Mouse (Mus musculus) lung, embryonic 15.5 days (tissue): ENCODE measurements around the gene Spry1. TPM values are rescaled to one million over a fixed set of nuclear protein-coding genes. Genes with fewer than 3 reads are reported as not detected.

Experiments used
- ATAC-seq: fragments of 200-750 bp; cut with Nextera tagmentation; 2 replicates; pipeline ENCODE4 v1.8.0; 2017; ENCODE audit warnings: moderate number of reproducible peaks, borderline replicate concordance; ENCODE audit not compliant: low FRiP score, low TSS enrichment; ENCODE audit errors: extremely low read depth
- H3K27ac ChIP-seq: fragments of 300-500 bp; sonication (generic); 2 replicates; pipeline ENCODE4 v1.5.1; 2015; ENCODE audit warnings: moderate library complexity, mild to moderate bottlenecking, inconsistent platforms
- H3K27me3 ChIP-seq: fragments of 300-500 bp; sonication (generic); 2 replicates; pipeline ENCODE4 v1.6.1; 2015; ENCODE audit warnings: inconsistent platforms
- H3K36me3 ChIP-seq: fragments of 300-500 bp; sonication (generic); 2 replicates; pipeline ENCODE4 v1.6.1; 2015; ENCODE audit warnings: inconsistent platforms
- H3K4me1 ChIP-seq: fragments of 300-500 bp; sonication (generic); 2 replicates; pipeline ENCODE4 v1.6.1; 2015; ENCODE audit warnings: inconsistent platforms
- H3K4me2 ChIP-seq: fragments of 300-500 bp; sonication (generic); 2 replicates; pipeline ENCODE4 v1.6.1; 2015; ENCODE audit warnings: inconsistent platforms, mild to moderate bottlenecking, moderate library complexity
- H3K4me3 ChIP-seq: fragments of 300-500 bp; sonication (generic); 2 replicates; pipeline ENCODE4 v1.5.1; 2015; ENCODE audit warnings: mild to moderate bottlenecking, inconsistent platforms
- H3K9ac ChIP-seq: fragments of 300-500 bp; sonication (generic); 2 replicates; pipeline ENCODE4 v1.6.1; 2015; ENCODE audit warnings: inconsistent platforms
- H3K9me3 ChIP-seq: fragments of 300-500 bp; sonication (generic); 2 replicates; pipeline ENCODE4 v1.6.1; 2016; ENCODE audit warnings: inconsistent platforms
- WGBS: fragments of 180-500 bp; shearing (Covaris S2); methylation state at CpG from one replicate; pipeline ENCODE4 v1.1.7; 2015; 5-methylcytosine and 5-hydroxymethylcytosine counted together
- polyA plus RNA-seq: library from polyadenylated mRNA; unstranded; fragments of >200 nt; fragmentation: Nextera tagmentation; extraction: Ambion mirVana; gene quantifications from 2 replicates; pipeline ENCODE4 v1.2.1, GENCODE M21; 2015

The Spry1 gene
- polyA plus RNA-seq, 1 experiment from 2014 or later, result 15.8 TPM

DNA sequence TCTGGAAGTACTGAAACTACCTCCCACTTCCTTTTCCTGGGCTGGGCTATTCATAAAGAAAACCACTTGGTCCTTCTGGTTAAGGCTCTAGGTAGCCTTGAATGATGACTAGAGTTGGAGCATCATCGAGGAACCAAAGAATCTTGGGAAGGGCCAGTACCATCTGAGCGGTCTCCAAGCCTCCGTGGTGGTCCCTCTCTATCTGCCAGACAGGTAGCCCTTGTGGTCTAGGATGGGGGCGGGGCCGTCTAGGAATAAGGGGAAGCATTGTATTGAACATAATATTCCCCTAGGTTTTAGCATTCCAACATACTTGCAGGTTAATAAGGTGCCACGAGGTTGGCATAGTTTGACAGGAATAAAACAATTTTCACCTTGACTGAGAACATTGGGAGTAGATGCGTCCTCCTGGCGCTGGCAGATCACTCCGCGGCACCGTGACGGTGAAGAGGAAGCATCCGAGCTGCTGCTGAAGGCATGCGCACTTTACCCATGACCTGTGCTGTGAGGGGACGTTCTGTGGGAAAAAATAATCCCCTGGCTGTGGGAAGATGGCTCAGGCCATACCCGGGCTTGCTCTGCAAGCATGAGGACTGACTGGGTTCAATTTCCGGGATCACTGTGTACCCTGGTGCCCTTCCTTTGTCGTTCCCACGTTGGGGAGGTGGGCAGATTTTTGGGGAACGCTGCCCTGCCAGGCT, 16.3 kb downstream of the Spry1 start:
- no peaks in the 10 kb centered on the region for H3K36me3 ChIP-seq
- 18% methylated on average over 20 of the region's 20 CpGs for WGBS
- H3K9me3 ChIP-seq, result no peaks in the 10 kb centered on the region
- H3K27ac ChIP-seq, result peak overlapping the region; percentile 45
- ATAC-seq, result no peak
- H3K4me1 ChIP-seq, result peaks cover 40% of the 10 kb centered on the region
- H3K4me3 ChIP-seq, result peak overlapping the region; percentile 4; the same call in 1 of the 2 replicates
- no peak overlapping the region for H3K9ac ChIP-seq
- peak overlapping the region; percentile 34 for H3K4me2 ChIP-seq
- peaks cover 15% of the 10 kb centered on the region; the same call in 1 of the 2 replicates for H3K27me3 ChIP-seq

DNA sequence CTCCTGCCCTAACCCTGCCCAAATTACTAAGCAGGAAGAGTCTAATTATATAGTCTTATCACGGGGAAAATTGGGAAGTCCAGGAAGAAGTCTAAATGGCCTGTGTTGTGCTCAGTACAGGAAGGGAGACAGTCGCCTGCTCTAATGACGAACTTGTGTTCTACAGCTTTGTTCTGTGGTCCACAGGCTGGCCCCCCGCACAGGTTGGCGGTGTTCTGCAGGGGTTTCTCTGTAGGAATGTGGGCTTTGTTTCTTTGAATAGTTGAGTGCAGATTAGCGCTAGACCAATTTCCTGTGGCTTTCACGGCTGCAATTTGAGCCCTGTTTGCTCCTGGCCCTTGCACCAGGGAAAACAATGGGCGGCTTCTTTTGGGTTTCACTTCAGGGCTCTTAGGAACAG, 17.3 kb downstream of the Spry1 start:
- Histone ChIP-seq H3K9ac (no peak overlapping the region), H3K9me3 (no peaks in the 10 kb centered on the region), H3K27ac (peak overlapping the region; percentile 69), H3K4me2 (peak overlapping the region; percentile 29), H3K4me1 (peaks cover 35% of the 10 kb centered on the region), H3K27me3 (peaks cover 15% of the 10 kb centered on the region; the same call in 1 of the 2 replicates), H3K36me3 (no peaks in the 10 kb centered on the region), H3K4me3 (no peak overlapping the region)
- peak; percentile 39; the same call in 1 of the 2 replicates for ATAC-seq
- 5% methylated on average over 8 of the region's 8 CpGs for WGBS

DNA sequence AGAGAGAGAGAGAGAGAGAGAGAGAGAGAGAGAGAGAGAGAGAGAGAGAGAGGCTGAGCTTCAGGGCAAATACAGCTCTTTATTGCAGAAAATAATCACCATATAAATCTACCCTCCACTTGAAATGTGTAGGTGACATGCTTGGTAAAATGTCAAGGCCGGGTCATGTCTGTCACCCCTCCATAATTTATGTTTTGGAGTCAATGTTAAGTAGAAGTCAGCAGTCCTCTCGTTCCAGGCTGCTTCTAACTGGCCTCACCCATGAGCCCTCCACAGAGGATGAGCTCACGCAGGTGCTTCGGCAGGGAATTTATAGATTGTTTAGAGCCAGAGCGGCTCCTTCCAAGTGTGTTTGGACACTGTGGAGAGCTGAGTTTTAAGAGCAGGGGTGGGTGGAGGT, 18.4 kb downstream of the Spry1 start:
- Histone ChIP-seq H3K9me3 (no peaks in the 10 kb centered on the region), H3K27me3 (peaks cover 15% of the 10 kb centered on the region; the same call in 1 of the 2 replicates), H3K4me1 (peaks cover 33% of the 10 kb centered on the region), H3K27ac (no peak overlapping the region; the same call in 1 of the 2 replicates), H3K9ac (no peak overlapping the region), H3K4me3 (no peak overlapping the region), H3K36me3 (no peaks in the 10 kb centered on the region), H3K4me2 (no peak overlapping the region)
- no peak for ATAC-seq
- 24% methylated on average over 5 of the region's 5 CpGs for WGBS

DNA sequence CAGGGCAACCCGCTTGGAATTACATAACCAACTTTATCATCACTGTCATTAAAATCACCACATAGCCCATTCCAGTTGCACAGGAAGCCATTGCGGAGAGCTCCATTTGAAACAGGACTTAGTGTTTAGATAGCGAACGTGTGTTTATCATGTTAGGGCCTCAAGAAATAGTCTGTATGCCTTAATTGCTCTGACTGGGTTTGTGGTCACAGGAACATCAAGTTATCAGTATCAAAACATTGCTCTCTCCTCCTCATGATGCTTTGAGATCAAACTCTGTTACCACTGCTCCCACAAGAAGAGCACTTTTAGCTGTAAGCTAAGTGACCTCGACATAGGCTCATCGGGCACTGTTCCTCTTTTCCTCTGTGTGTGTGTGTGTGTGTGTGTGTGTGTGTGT, 19.9 kb downstream of the Spry1 start:
- peaks cover 15% of the 10 kb centered on the region; the same call in 1 of the 2 replicates for H3K27me3 ChIP-seq

DNA sequence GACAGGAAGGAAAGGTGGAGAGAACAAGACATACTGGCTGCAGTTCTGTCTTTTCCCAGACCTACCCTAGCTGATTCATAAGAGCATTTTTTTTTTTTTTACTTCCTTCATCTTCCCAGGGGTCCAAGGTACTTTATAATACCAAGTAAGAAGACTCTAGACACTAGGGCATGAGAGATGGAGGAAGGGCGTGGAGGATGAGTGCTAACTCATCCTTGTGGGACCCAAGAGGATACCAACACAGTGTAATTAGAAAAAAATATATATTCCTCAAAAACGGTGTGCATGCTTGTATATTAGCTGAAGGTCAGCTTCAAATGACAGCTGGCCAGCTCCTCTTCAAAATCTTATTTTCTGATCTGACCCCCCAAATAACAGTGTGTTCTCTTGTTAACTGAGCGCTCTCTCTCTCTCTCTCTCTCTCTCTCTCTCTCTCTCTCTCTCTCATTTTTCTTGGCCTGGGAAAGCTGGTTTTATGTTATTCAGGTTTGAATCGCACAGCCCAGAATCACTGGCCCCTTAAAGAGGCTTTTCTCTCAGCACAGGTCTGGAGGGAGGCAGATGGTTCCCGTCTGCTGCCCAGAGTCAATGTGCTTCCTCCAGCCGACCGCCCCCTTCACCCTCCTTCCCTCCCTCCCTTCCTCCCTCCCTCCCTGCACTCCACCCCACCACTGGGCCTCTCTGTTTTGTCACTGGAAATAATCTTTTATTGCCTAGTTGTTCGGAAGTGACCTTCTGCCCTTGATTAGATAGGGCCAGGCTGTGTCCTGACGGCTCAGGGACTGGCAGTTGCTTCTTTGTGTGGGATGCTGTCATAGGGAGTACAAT, 26.8 kb downstream of the Spry1 start:
- H3K9me3 ChIP-seq, result 0 out of 2 replicates have a peak, but pooled peaks cover 5% of the 10 kb centered on the region
- H3K4me3 ChIP-seq, result no peak overlapping the region
- no peaks in the 10 kb centered on the region for H3K27me3 ChIP-seq
- WGBS, result 18% methylated on average over 9 of the region's 9 CpGs
- H3K27ac ChIP-seq, result no peak overlapping the region
- H3K9ac ChIP-seq, result no peak overlapping the region
- H3K4me2 ChIP-seq, result no peak overlapping the region
- no peaks in the 10 kb centered on the region for H3K36me3 ChIP-seq
- H3K4me1 ChIP-seq, result peaks cover 17% of the 10 kb centered on the region
- peak; percentile 87 for ATAC-seq

More for the DNA sequence above, 19.9 kb downstream of the Spry1 start:
- H3K4me2 ChIP-seq, result no peak overlapping the region
- no peak for ATAC-seq
- H3K4me3 ChIP-seq, result no peak overlapping the region
- 30% methylated on average over 6 of the region's 6 CpGs for WGBS
- peaks cover 19% of the 10 kb centered on the region for H3K4me1 ChIP-seq
- no peak overlapping the region for H3K9ac ChIP-seq
- no peaks in the 10 kb centered on the region for H3K9me3 ChIP-seq
- no peak overlapping the region for H3K27ac ChIP-seq
- H3K36me3 ChIP-seq, result no peaks in the 10 kb centered on the region

DNA sequence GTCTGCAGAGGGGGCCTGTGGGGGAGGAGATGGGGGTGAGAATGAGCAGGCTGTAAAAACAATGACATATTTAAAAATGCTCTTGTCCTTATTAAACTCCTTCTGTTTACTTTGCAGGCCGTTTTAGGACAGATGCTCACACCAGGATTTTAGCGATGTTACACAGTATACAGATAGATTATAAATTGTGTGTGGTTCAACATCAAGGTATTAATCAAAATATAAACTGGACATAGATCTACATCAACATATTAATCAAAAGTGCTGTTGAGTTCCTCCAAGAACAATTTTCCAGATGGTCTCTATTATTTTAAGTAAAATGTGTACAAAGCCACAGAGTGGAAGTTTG, 27.3 kb downstream of the Spry1 start:
- 15% methylated on average over 2 of the region's 2 CpGs for WGBS
- H3K4me1 ChIP-seq, result peaks cover 17% of the 10 kb centered on the region
- no peak for ATAC-seq
- no peak overlapping the region for H3K9ac ChIP-seq
- H3K4me2 ChIP-seq, result no peak overlapping the region
- H3K27ac ChIP-seq, result no peak overlapping the region
- H3K4me3 ChIP-seq, result no peak overlapping the region
- H3K36me3 ChIP-seq, result no peaks in the 10 kb centered on the region
- 0 out of 2 replicates have a peak, but pooled peaks cover 5% of the 10 kb centered on the region for H3K9me3 ChIP-seq
- 0 out of 2 replicates have a peak, but pooled peaks cover under 1% of the 10 kb centered on the region for H3K27me3 ChIP-seq

DNA sequence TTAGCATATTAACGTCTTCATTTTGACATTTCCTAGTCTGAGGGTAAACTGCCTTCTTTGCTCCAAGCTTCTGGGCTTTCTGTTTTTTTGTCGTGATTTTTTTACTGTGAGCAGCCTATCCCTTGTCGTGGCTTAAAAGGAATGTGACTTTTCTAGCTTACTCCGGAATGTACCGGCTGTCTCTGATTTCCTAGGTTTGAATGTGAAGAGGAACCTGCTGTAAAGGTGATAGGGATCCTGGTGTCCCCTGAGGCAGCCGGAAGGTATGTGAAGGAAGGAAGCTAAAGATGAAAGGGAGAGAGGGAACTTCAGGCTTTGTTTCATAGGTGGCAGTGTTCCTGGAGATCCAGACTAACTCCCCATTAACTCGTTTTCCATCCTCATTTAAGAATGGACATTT, 28.0 kb downstream of the Spry1 start:
- Histone ChIP-seq H3K4me1 (peaks cover 17% of the 10 kb centered on the region), H3K9me3 (0 out of 2 replicates have a peak, but pooled peaks cover 5% of the 10 kb centered on the region), H3K4me2 (no peak overlapping the region), H3K27ac (no peak overlapping the region), H3K36me3 (no peaks in the 10 kb centered on the region), H3K27me3 (0 out of 2 replicates have a peak, but pooled peaks cover 6% of the 10 kb centered on the region), H3K4me3 (no peak overlapping the region), H3K9ac (no peak overlapping the region)
- 33% methylated on average over 7 of the region's 7 CpGs for WGBS
- ATAC-seq, result no peak

DNA sequence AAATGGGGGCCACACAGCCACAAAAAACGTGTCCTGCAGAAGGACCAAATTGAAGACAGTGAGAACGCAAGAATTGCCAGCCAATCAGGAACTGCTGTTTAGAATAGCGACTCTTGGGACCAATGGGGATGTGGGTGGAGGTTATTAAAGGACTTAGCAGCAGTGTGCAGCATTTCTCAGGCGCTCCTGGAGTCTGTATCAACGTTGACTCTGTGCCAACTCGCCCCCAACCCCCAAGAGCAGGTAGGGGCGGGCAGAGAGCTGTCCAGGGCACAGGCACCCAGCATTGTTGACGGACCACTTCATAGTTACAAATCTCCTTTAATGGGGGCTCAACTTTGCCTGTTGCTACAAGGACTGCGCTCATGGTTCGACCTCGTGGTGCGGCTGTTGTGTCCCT, 28.9 kb downstream of the Spry1 start:
- Histone ChIP-seq H3K4me1 (peaks cover 20% of the 10 kb centered on the region), H3K9me3 (0 out of 2 replicates have a peak, but pooled peaks cover 5% of the 10 kb centered on the region), H3K4me3 (no peak overlapping the region), H3K4me2 (no peak overlapping the region), H3K27ac (no peak overlapping the region), H3K9ac (no peak overlapping the region), H3K36me3 (no peaks in the 10 kb centered on the region), H3K27me3 (0 out of 2 replicates have a peak, but pooled peaks cover 9% of the 10 kb centered on the region)
- no peak for ATAC-seq
- WGBS, result 85% methylated on average over 12 of the region's 12 CpGs

DNA sequence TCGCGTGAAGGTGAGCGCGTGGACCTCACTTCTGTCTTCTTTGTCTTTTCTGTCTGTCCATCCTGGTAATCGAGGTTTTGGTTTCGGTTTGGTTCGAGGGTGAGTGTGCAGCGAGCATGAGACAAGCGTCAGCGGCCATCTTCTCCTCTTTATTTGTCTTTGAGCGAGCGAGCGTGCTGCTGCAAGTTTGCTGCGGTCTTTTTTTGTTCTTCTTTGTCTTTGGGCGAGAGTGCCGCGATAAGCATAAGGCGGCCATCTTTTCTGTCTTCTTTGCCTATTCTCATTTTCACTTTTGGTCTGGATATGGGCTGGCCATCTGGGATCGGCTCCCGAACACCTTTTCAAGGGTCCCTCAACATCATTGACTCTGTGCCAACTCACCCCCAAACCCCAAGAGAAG, 29.4 kb downstream of the Spry1 start:
- 96% methylated on average over 20 of the region's 20 CpGs for WGBS
- Histone ChIP-seq H3K9me3 (0 out of 2 replicates have a peak, but pooled peaks cover 5% of the 10 kb centered on the region), H3K36me3 (no peaks in the 10 kb centered on the region), H3K9ac (no peak overlapping the region), H3K4me1 (peaks cover 25% of the 10 kb centered on the region), H3K4me2 (no peak overlapping the region), H3K4me3 (no peak overlapping the region), H3K27ac (no peak overlapping the region), H3K27me3 (0 out of 2 replicates have a peak, but pooled peaks cover 9% of the 10 kb centered on the region)
- no peak for ATAC-seq

DNA sequence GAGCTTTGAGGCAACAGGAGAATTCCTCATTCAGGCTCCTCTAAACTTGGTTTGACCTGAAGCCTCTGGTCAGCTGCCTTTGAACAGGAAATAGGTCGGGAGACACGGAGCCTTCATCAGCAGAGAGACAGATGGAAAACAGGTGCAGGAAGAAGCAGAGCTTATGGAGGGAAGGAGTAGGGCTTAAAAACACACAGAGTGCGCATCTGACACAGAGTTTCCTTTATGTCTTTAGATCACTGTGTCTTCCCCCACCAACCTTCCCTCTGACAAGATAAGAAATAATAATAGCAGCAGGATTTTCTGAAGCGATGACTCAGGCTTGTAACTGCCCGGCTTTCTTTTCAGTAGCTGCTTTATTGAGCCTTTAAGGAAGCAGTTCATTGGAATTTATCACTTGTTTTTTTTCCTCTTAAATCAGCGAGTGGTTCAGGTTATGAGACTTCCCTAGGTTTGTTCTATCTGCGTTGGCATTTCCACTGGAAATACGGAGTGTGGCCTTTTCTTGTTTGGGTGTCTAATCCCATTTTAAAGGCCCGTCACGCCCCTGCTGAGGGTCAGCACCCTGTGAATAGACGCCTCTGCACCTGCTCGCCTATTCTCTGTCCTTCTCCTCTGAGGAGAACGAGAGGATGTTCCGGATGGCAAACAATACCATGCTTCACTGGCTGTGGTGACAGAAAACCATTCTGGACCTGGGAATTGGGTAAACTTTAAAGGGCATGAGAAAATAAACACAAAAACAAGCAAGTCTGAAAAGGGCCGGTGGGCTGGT, 32.7 kb downstream of the Spry1 start:
- peaks cover 9% of the 10 kb centered on the region; the same call in 1 of the 2 replicates for H3K27me3 ChIP-seq
- no peaks in the 10 kb centered on the region for H3K36me3 ChIP-seq
- 32% methylated on average over 15 of the region's 15 CpGs for WGBS
- ATAC-seq, result no peak
- no peak overlapping the region for H3K9ac ChIP-seq
- no peak overlapping the region for H3K4me2 ChIP-seq
- H3K4me3 ChIP-seq, result no peak overlapping the region
- 0 out of 2 replicates have a peak, but pooled peaks cover 5% of the 10 kb centered on the region for H3K9me3 ChIP-seq
- peaks cover 24% of the 10 kb centered on the region for H3K4me1 ChIP-seq
- H3K27ac ChIP-seq, result no peak overlapping the region

DNA sequence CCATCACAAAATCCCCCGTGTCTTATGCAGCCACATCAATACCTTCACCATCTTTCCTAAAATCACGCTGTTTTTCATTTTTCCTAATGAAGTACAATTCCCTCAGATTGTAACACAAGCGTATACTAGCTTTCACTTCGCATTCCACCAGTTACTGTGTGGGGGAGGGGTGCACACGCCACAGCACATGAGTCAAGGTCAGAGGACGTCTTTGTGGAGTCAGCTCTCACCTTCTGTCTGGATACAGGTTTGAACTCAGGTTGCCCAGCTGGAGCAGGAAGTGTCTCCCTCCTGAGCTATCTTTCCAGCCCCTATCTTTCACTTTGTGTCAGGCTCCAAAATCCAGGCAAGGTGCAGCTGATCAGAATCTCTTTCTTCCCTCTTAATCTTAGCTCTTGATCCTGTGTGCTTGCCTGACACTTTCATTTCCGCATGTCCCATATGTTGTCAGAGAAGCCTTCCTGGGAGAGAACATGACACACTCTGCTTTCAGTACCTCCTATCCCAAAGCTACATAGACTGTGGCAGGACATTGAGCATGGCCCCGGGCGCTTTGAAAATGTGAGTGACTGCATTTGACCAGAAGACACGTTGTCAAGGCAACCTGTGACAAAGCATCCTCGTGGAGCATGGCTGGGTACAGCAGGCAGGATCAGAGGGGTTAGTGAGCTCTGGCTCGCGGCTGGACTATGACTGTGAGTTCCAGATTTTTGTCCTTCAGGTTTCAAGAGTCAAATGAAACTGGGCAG, 33.9 kb downstream of the Spry1 start:
- Histone ChIP-seq H3K4me2 (no peak overlapping the region), H3K4me1 (peaks cover 19% of the 10 kb centered on the region), H3K9ac (no peak overlapping the region), H3K27me3 (peaks cover 9% of the 10 kb centered on the region; the same call in 1 of the 2 replicates), H3K27ac (no peak overlapping the region), H3K4me3 (no peak overlapping the region), H3K9me3 (0 out of 2 replicates have a peak, but pooled peaks cover 5% of the 10 kb centered on the region), H3K36me3 (no peaks in the 10 kb centered on the region)
- 59% methylated on average over 13 of the region's 13 CpGs for WGBS
- ATAC-seq, result no peak
